Mouse (Mus musculus): ENCODE data around the gene Gnao1. TPM values are rescaled to one million over a fixed set of nuclear protein-coding genes. Genes with fewer than 3 reads are reported as not detected.

Gnao1 gene
- polyA plus RNA-seq, 1 experiment from 2014 or later, result 3.5 TPM

GRCm38 (mm10) chr8:93881381-93881780 lies 71.6 kb downstream of the Gnao1 start:
- Histone ChIP-seq H3K27me3 (no peaks in the 10 kb centered on the region), H3K4me2 (no peak overlapping the region), H3K4me3 (no peak overlapping the region), H3K27ac (no peak overlapping the region), H3K4me1 (no peaks in the 10 kb centered on the region), H3K36me3 (no peaks in the 10 kb centered on the region), H3K9me3 (no peaks in the 10 kb centered on the region), H3K9ac (no peak overlapping the region)
- ATAC-seq (ENCODE audit: borderline replicate concordance, extremely low read depth, low FRiP score, low TSS enrichment), result no peak
- 79% methylated on average over 6 of the region's 6 CpGs for WGBS

GRCm38 (mm10) chr8:93883241-93883640 lies 73.5 kb downstream of the Gnao1 start:
- Histone ChIP-seq H3K4me3 (no peak overlapping the region), H3K4me1 (no peaks in the 10 kb centered on the region), H3K36me3 (no peaks in the 10 kb centered on the region), H3K4me2 (no peak overlapping the region), H3K27me3 (no peaks in the 10 kb centered on the region), H3K9ac (no peak overlapping the region), H3K9me3 (no peaks in the 10 kb centered on the region), H3K27ac (no peak overlapping the region)
- no peak for ATAC-seq (ENCODE audit: borderline replicate concordance, extremely low read depth, low FRiP score, low TSS enrichment)

GRCm38 (mm10) chr8:93883771-93884170 lies 74.0 kb downstream of the Gnao1 start:
- Histone ChIP-seq H3K36me3 (no peaks in the 10 kb centered on the region), H3K27ac (no peak overlapping the region), H3K27me3 (no peaks in the 10 kb centered on the region), H3K4me2 (no peak overlapping the region), H3K9ac (no peak overlapping the region), H3K4me3 (no peak overlapping the region), H3K4me1 (no peaks in the 10 kb centered on the region), H3K9me3 (no peaks in the 10 kb centered on the region)
- ATAC-seq (ENCODE audit: borderline replicate concordance, extremely low read depth, low FRiP score, low TSS enrichment), result no peak
- WGBS, result 70% methylated on average over 4 of the region's 4 CpGs

- Histone ChIP-seq H3K4me2 (no peak overlapping the region), H3K4me1 (0 out of 2 replicates have a peak, but pooled peaks cover 3% of the 10 kb centered on the region), H3K27ac (no peak overlapping the region), H3K27me3 (no peaks in the 10 kb centered on the region), H3K9me3 (no peaks in the 10 kb centered on the region), H3K36me3 (no peaks in the 10 kb centered on the region), H3K4me3 (no peak overlapping the region), H3K9ac (no peak overlapping the region)
- WGBS, result 74% methylated on average over 7 of the region's 7 CpGs
- no peak for ATAC-seq (ENCODE audit: borderline replicate concordance, extremely low read depth, low FRiP score, low TSS enrichment)
Measured at GRCm38 (mm10) chr8:93884316-93884715, 74.5 kb downstream of the Gnao1 start.

GRCm38 (mm10) chr8:93886181-93886580 lies 76.4 kb downstream of the Gnao1 start:
- 0 out of 2 replicates have a peak, but pooled peaks cover 3% of the 10 kb centered on the region for H3K4me1 ChIP-seq
- H3K36me3 ChIP-seq, result no peaks in the 10 kb centered on the region
- ATAC-seq (ENCODE audit: borderline replicate concordance, extremely low read depth, low FRiP score, low TSS enrichment), result no peak
- WGBS, result 76% methylated on average over 5 of the region's 5 CpGs
- H3K4me2 ChIP-seq, result no peak overlapping the region
- H3K27me3 ChIP-seq, result no peaks in the 10 kb centered on the region
- no peak overlapping the region for H3K9ac ChIP-seq
- no peak overlapping the region for H3K4me3 ChIP-seq
- H3K9me3 ChIP-seq, result no peaks in the 10 kb centered on the region
- no peak overlapping the region for H3K27ac ChIP-seq

- Histone ChIP-seq H3K4me2 (no peak overlapping the region), H3K27me3 (no peaks in the 10 kb centered on the region), H3K4me3 (no peak overlapping the region), H3K9ac (no peak overlapping the region), H3K9me3 (no peaks in the 10 kb centered on the region), H3K27ac (no peak overlapping the region), H3K36me3 (no peaks in the 10 kb centered on the region), H3K4me1 (0 out of 2 replicates have a peak, but pooled peaks cover 3% of the 10 kb centered on the region)
- no peak for ATAC-seq (ENCODE audit: borderline replicate concordance, extremely low read depth, low FRiP score, low TSS enrichment)
- WGBS, result 46% methylated on average over 4 of the region's 4 CpGs
Measured at GRCm38 (mm10) chr8:93888150-93888676, 78.4 kb downstream of the Gnao1 start.

GRCm38 (mm10) chr8:93888702-93889480 lies 79.1 kb downstream of the Gnao1 start:
- WGBS, result 53% methylated on average over 11 of the region's 11 CpGs
- H3K9ac ChIP-seq, result no peak overlapping the region
- no peaks in the 10 kb centered on the region for H3K27me3 ChIP-seq
- H3K9me3 ChIP-seq, result no peaks in the 10 kb centered on the region
- H3K27ac ChIP-seq, result no peak overlapping the region
- H3K4me3 ChIP-seq, result no peak overlapping the region
- 0 out of 2 replicates have a peak, but pooled peaks cover 3% of the 10 kb centered on the region for H3K4me1 ChIP-seq
- no peak for ATAC-seq (ENCODE audit: borderline replicate concordance, extremely low read depth, low FRiP score, low TSS enrichment)
- no peaks in the 10 kb centered on the region for H3K36me3 ChIP-seq
- no peak overlapping the region for H3K4me2 ChIP-seq

- no peaks in the 10 kb centered on the region for H3K36me3 ChIP-seq
- H3K27me3 ChIP-seq, result no peaks in the 10 kb centered on the region
- 67% methylated on average over 3 of the region's 3 CpGs for WGBS
- ATAC-seq (ENCODE audit: borderline replicate concordance, extremely low read depth, low FRiP score, low TSS enrichment), result no peak
- H3K4me3 ChIP-seq, result no peak overlapping the region
- H3K4me1 ChIP-seq, result 0 out of 2 replicates have a peak, but pooled peaks cover 8% of the 10 kb centered on the region
- H3K9ac ChIP-seq, result no peak overlapping the region
- H3K4me2 ChIP-seq, result no peak overlapping the region
- no peak overlapping the region for H3K27ac ChIP-seq
- H3K9me3 ChIP-seq, result no peaks in the 10 kb centered on the region
Measured at GRCm38 (mm10) chr8:93893556-93893955, 83.8 kb downstream of the Gnao1 start.

- Histone ChIP-seq H3K4me1 (0 out of 2 replicates have a peak, but pooled peaks cover 5% of the 10 kb centered on the region), H3K27me3 (no peaks in the 10 kb centered on the region), H3K27ac (no peak overlapping the region), H3K4me3 (no peak overlapping the region), H3K9ac (no peak overlapping the region), H3K4me2 (no peak overlapping the region), H3K9me3 (no peaks in the 10 kb centered on the region), H3K36me3 (no peaks in the 10 kb centered on the region)
- no peak for ATAC-seq (ENCODE audit: borderline replicate concordance, extremely low read depth, low FRiP score, low TSS enrichment)
- 59% methylated on average over 7 of the region's 7 CpGs for WGBS
Measured at GRCm38 (mm10) chr8:93896841-93897551, 87.2 kb downstream of the Gnao1 start.

- no peak overlapping the region for H3K4me2 ChIP-seq
- no peak overlapping the region for H3K9ac ChIP-seq
- H3K9me3 ChIP-seq, result no peaks in the 10 kb centered on the region
- H3K4me1 ChIP-seq, result 0 out of 2 replicates have a peak, but pooled peaks cover 5% of the 10 kb centered on the region
- 0 out of 2 replicates have a peak, but pooled peaks have one; percentile 11 for ATAC-seq (ENCODE audit: borderline replicate concordance, extremely low read depth, low FRiP score, low TSS enrichment)
- no peaks in the 10 kb centered on the region for H3K27me3 ChIP-seq
- H3K36me3 ChIP-seq, result no peaks in the 10 kb centered on the region
- no peak overlapping the region for H3K27ac ChIP-seq
- H3K4me3 ChIP-seq, result no peak overlapping the region
- 74% methylated on average over 4 of the region's 4 CpGs for WGBS
Measured at GRCm38 (mm10) chr8:93898570-93898969, 88.8 kb downstream of the Gnao1 start.

GRCm38 (mm10) chr8:93902040-93902439 lies 92.3 kb downstream of the Gnao1 start:
- Histone ChIP-seq H3K9ac (no peak overlapping the region), H3K4me2 (no peak overlapping the region), H3K27ac (no peak overlapping the region), H3K9me3 (no peaks in the 10 kb centered on the region), H3K4me1 (0 out of 2 replicates have a peak, but pooled peaks cover 5% of the 10 kb centered on the region), H3K4me3 (no peak overlapping the region), H3K27me3 (peaks cover 4% of the 10 kb centered on the region; the same call in 1 of the 2 replicates), H3K36me3 (no peaks in the 10 kb centered on the region)
- ATAC-seq (ENCODE audit: borderline replicate concordance, extremely low read depth, low FRiP score, low TSS enrichment), result no peak
- WGBS, result 69% methylated on average over 3 of the region's 3 CpGs

GRCm38 (mm10) chr8:93906961-93907360 lies 97.2 kb downstream of the Gnao1 start:
- ATAC-seq (ENCODE audit: borderline replicate concordance, extremely low read depth, low FRiP score, low TSS enrichment), result no peak
- WGBS, result 89% methylated on average over 6 of the region's 6 CpGs

More at GRCm38 (mm10) chr8:93906961-93907360, 97.2 kb downstream of the Gnao1 start:
- H3K27ac ChIP-seq, result no peak overlapping the region
- H3K9ac ChIP-seq, result no peak overlapping the region
- H3K36me3 ChIP-seq, result no peaks in the 10 kb centered on the region
- H3K4me3 ChIP-seq, result no peak overlapping the region
- no peaks in the 10 kb centered on the region for H3K9me3 ChIP-seq
- peaks cover 35% of the 10 kb centered on the region for H3K27me3 ChIP-seq
- H3K4me1 ChIP-seq, result peaks cover 9% of the 10 kb centered on the region
- no peak overlapping the region for H3K4me2 ChIP-seq
